Mouse (Mus musculus): ENCODE measurements at regions not wholly inside any gene's neighbourhood (a gene's known extent, or its start where the extent isn't known, plus 50 kb on each side); places are given as distances from the start of the nearest gene placed in this dataset.

- TF ChIP-seq CTCF (IDR thresholded peaks at IDR 0.05; ENCODE audit: extremely low read depth, insufficient read depth, insufficient read length, insufficient replicate concordance), result no peak
- no peak for TF ChIP-seq POLR2A (IDR thresholded peaks at IDR 0.05; ENCODE audit: low read depth, low read length)
Measured at GRCm38 (mm10) chr3:54461366-54461765, 100.5 kb downstream of the Postn start.

Data from spleen, adult 2 months (tissue).